Mouse (Mus musculus) stomach, embryonic 16.5 days (tissue): ENCODE results near the gene 4930404H24Rik. TPM values are rescaled to one million over a fixed set of nuclear protein-coding genes. Genes with fewer than 3 reads are reported as not detected.
A peak's percentile ranks its signal among the peaks of the same experiment; 100 is the strongest.

Source experiments
- ATAC-seq: fragments of 200-750 bp; cut with Nextera tagmentation; 2 replicates; pipeline ENCODE4 v1.8.0; 2017; ENCODE audit warnings: moderate number of reproducible peaks, moderate TSS enrichment; ENCODE audit not compliant: insufficient read depth, low FRiP score
- H3K27ac ChIP-seq: fragments of 300-500 bp; sonication (generic); 2 replicates; pipeline ENCODE4 v1.5.1; 2014; ENCODE audit warnings: low read length
- H3K27me3 ChIP-seq: fragments of 300-500 bp; sonication (generic); 2 replicates; pipeline ENCODE4 v1.6.1; 2014; ENCODE audit warnings: low read length, control low read depth, mixed read lengths; ENCODE audit not compliant: control insufficient read depth, insufficient read depth
- H3K36me3 ChIP-seq: fragments of 300-500 bp; sonication (generic); 2 replicates; pipeline ENCODE4 v1.6.1; 2014; ENCODE audit warnings: low read length; ENCODE audit not compliant: control insufficient read depth, insufficient read depth
- H3K4me1 ChIP-seq: fragments of 300-500 bp; sonication (generic); 2 replicates; pipeline ENCODE4 v1.6.1; 2014; ENCODE audit warnings: low read length, control low read depth, mixed read lengths; ENCODE audit not compliant: control insufficient read depth, insufficient read depth
- H3K4me2 ChIP-seq: fragments of 300-500 bp; sonication (generic); 2 replicates; pipeline ENCODE4 v1.6.1; 2014; ENCODE audit warnings: low read depth, low read length, mixed read lengths
- H3K4me3 ChIP-seq: fragments of 300-500 bp; sonication (generic); replicated peaks from 2 replicates; pipeline ENCODE4 v1.5.1; 2014; ENCODE audit warnings: mild to moderate bottlenecking, low read length
- H3K9ac ChIP-seq: fragments of 300-500 bp; sonication (generic); 2 replicates; pipeline ENCODE4 v1.6.1; 2014; ENCODE audit warnings: low read length
- H3K9me3 ChIP-seq: fragments of 300-500 bp; sonication (generic); replicated peaks from 2 replicates; pipeline ENCODE4 v1.6.1; 2016; ENCODE audit warnings: low read length, control low read depth; ENCODE audit not compliant: control insufficient read depth
- WGBS: fragments of 180-500 bp; shearing (Covaris S2); extraction: QIAGEN DNeasy Blood & Tissue Kit; methylation state at CpG from one replicate; pipeline ENCODE4 v1.1.7; 2014; 5-methylcytosine and 5-hydroxymethylcytosine counted together
- polyA plus RNA-seq: library from polyadenylated mRNA; unstranded; fragments of >200 nt; fragmentation: Nextera tagmentation; extraction: Ambion mirVana; gene quantifications from 2 replicates; pipeline ENCODE4 v1.2.1, GENCODE M21; 2015

The 4930404H24Rik gene
- polyA plus RNA-seq, 1 experiment from 2014 or later: not detected

- Histone ChIP-seq H3K9me3 (no peaks in the 10 kb centered on the region), H3K27ac (peak overlapping the region; percentile 50), H3K4me2 (no peak overlapping the region), H3K27me3 (no peaks in the 10 kb centered on the region), H3K4me1 (peaks cover 18% of the 10 kb centered on the region), H3K36me3 (no peaks in the 10 kb centered on the region), H3K9ac (0 out of 2 replicates have a peak overlapping the region, but pooled peaks have one; percentile 22), H3K4me3 (no peak overlapping the region)
- 28% methylated on average over 4 of the region's 4 CpGs for WGBS
- peak; percentile 42; the same call in 1 of the 2 replicates for ATAC-seq
Observed at GRCm38 (mm10) chr2:153475114-153476112, 17.2 kb upstream of the 4930404H24Rik start.

DNA sequence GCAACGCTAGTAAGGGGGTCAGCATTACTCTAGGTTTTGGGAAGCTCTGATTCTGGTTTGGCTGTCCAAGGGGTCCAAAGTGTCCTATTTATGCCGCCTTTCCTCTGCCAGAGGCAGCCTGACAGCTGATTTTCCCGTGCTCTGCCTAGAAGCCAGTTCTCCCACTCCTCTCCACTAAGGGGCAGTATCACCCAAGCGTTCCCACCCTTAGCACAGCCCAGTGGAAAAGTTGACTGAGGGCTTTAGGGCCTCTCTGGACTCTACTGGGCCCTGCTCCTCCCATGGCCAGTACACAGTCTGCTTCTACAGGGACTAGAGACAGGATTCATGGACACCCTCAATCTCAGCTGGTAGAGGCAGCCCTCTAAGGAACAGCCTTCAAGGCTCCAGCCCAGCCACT is 14.0 kb upstream of the 4930404H24Rik start:
- H3K27me3 ChIP-seq: no peaks in the 10 kb centered on the region
- ATAC-seq: peak; percentile 75; the same call in 1 of the 2 replicates

DNA sequence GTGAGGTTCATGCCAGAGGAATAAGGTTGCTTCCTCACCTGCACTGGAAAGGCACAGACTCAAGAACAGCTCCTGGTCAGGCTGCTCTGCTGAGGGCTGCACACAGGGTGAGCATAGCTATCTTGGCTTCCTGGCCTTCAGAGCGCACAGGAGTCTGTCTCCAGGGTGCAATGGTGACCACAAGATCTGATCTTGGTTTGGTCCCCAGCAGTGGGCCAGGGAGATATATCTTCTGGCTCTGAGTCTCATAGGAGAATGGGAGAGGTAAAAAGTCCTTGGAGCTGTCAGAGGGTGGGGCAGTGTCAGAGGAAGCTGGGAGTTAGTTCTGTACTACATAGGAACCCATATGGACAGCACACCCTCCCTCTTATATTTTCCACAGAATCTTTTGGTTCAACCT is 13.1 kb upstream of the 4930404H24Rik start:
- 77% methylated on average over 1 of the region's 1 CpGs for WGBS
- no peak for ATAC-seq
- Histone ChIP-seq H3K27me3 (no peaks in the 10 kb centered on the region), H3K4me2 (no peak overlapping the region), H3K4me3 (no peak overlapping the region), H3K9ac (no peak overlapping the region), H3K9me3 (no peaks in the 10 kb centered on the region), H3K36me3 (no peaks in the 10 kb centered on the region), H3K27ac (no peak overlapping the region), H3K4me1 (peaks cover 22% of the 10 kb centered on the region)

More for the DNA sequence above, 14.0 kb upstream of the 4930404H24Rik start:
- H3K9me3 ChIP-seq: no peaks in the 10 kb centered on the region
- no peak overlapping the region for H3K4me2 ChIP-seq
- 14% methylated on average over 4 of the region's 4 CpGs for WGBS
- H3K9ac ChIP-seq: 0 out of 2 replicates have a peak overlapping the region, but pooled peaks have one; percentile 37
- H3K36me3 ChIP-seq: no peaks in the 10 kb centered on the region
- H3K4me3 ChIP-seq: no peak overlapping the region
- no peak overlapping the region for H3K27ac ChIP-seq
- peaks cover 20% of the 10 kb centered on the region for H3K4me1 ChIP-seq

DNA sequence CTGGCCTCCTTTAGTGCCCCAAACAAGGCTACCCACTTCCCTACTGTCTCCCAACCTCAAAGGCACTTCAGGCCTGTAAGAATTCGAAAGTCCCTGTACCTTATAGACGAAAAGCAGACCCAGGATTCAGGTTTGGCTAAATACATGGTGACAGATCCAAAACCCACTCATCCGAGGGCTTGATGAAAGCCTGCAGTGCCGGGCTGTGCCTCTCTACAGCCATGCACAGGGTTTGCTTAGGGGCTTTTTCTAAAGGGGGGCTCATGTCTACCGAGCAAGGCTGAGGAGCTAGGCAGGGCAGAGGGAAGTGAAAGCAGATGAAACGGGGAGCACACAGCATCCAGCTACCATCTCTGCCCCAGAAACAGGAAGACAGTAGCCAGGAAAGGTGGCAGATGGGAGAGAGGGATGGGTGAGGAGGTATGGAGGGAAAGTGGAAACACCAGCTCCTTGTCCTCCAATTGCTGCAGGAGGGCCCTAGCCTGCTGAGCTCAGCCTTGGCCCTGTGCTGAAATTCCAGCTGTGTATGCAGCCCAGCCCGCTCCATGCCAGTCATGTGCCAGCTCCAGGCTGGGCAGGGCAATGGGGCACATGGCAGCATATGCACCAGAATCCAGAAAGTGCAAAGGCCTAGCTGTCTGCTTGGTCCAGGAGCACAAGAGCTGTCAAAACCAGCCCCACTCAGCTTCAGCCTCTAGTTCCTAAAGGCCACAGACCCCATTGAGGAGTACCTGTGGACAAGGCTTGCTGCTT is 11.3 kb upstream of the 4930404H24Rik start:
- 68% methylated on average over 7 of the region's 7 CpGs for WGBS
- H3K4me3 ChIP-seq: no peak overlapping the region

GRCm38 (mm10) chr2:153481861-153482120 is 10.8 kb upstream of the 4930404H24Rik start:
- 83% methylated on average over 2 of the region's 2 CpGs for WGBS
- peaks cover 5% of the 10 kb centered on the region; the same call in 1 of the 2 replicates for H3K4me1 ChIP-seq

More for the DNA sequence above, 11.3 kb upstream of the 4930404H24Rik start:
- no peak overlapping the region for H3K27ac ChIP-seq
- H3K4me1 ChIP-seq: peaks cover 5% of the 10 kb centered on the region; the same call in 1 of the 2 replicates
- no peak overlapping the region for H3K4me2 ChIP-seq
- H3K27me3 ChIP-seq: no peaks in the 10 kb centered on the region
- no peak for ATAC-seq
- H3K9me3 ChIP-seq: no peaks in the 10 kb centered on the region
- H3K9ac ChIP-seq: no peak overlapping the region
- H3K36me3 ChIP-seq: no peaks in the 10 kb centered on the region

GRCm38 (mm10) chr2:153483118-153483983 is 9.2 kb upstream of the 4930404H24Rik start:
- H3K4me2 ChIP-seq: 0 out of 2 replicates have a peak overlapping the region, but pooled peaks have one; percentile 2
- WGBS: 17% methylated on average over 20 of the region's 20 CpGs
- H3K36me3 ChIP-seq: no peaks in the 10 kb centered on the region
- H3K9ac ChIP-seq: peak overlapping the region; percentile 31; the same call in 1 of the 2 replicates
- no peak overlapping the region for H3K4me3 ChIP-seq
- ATAC-seq: peak; percentile 28; the same call in 1 of the 2 replicates
- H3K9me3 ChIP-seq: no peaks in the 10 kb centered on the region
- H3K4me1 ChIP-seq: peaks cover 5% of the 10 kb centered on the region; the same call in 1 of the 2 replicates
- H3K27ac ChIP-seq: no peak overlapping the region
- no peaks in the 10 kb centered on the region for H3K27me3 ChIP-seq

More at GRCm38 (mm10) chr2:153481861-153482120, 10.8 kb upstream of the 4930404H24Rik start:
- Histone ChIP-seq H3K4me3 (no peak overlapping the region), H3K4me2 (no peak overlapping the region), H3K9me3 (no peaks in the 10 kb centered on the region), H3K9ac (no peak overlapping the region), H3K27ac (no peak overlapping the region), H3K27me3 (no peaks in the 10 kb centered on the region), H3K36me3 (no peaks in the 10 kb centered on the region)
- no peak for ATAC-seq

DNA sequence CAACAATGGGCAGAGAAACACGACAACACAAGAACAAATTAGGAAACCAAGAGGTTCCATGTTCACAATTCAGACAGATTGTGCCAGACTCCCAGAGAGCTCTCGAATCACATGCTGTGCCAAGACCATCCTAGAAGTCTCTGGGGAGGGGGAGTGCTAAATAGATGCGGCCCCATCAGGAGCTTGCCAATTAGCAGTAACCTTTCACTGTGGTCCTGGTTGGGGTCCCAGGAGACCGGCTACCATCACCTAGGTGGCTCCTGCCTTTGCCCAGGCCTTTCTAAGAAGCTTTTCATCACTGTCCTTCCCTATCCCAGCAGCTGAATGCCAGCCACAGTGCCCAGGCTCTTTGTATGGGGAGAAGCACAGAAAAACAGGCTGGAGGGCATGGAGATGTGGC is 8.5 kb upstream of the 4930404H24Rik start:
- ATAC-seq: no peak
- Histone ChIP-seq H3K27me3 (no peaks in the 10 kb centered on the region), H3K4me1 (peaks cover 5% of the 10 kb centered on the region; the same call in 1 of the 2 replicates), H3K36me3 (no peaks in the 10 kb centered on the region), H3K4me3 (no peak overlapping the region), H3K9me3 (no peaks in the 10 kb centered on the region), H3K4me2 (no peak overlapping the region), H3K27ac (no peak overlapping the region), H3K9ac (no peak overlapping the region)
- 65% methylated on average over 4 of the region's 4 CpGs for WGBS

- Histone ChIP-seq H3K4me2 (no peak overlapping the region), H3K36me3 (no peaks in the 10 kb centered on the region), H3K27ac (no peak overlapping the region), H3K4me3 (no peak overlapping the region), H3K9me3 (no peaks in the 10 kb centered on the region), H3K9ac (no peak overlapping the region), H3K4me1 (peaks cover 27% of the 10 kb centered on the region), H3K27me3 (peaks cover 4% of the 10 kb centered on the region; the same call in 1 of the 2 replicates)
- WGBS: 86% methylated on average over 1 of the region's 1 CpGs
- no peak for ATAC-seq
Observed at GRCm38 (mm10) chr2:153490116-153490515, 2.5 kb upstream of the 4930404H24Rik start.
